Mouse (Mus musculus): ENCODE data around the gene Rbp4.

The Rbp4 gene

GRCm38 (mm10) chr19:38125219-38125610 lies at the start of gene Rbp4:
TSS of gene Rbp4 (minus strand) at chr19:38125281.
- no peak for DNase-seq (ENCODE audit: low spot score)

GRCm38 (mm10) chr19:38164633-38165032 lies 39.6 kb upstream of the Rbp4 start:
- DNase-seq (ENCODE audit: low spot score) = no peak

- no peak for DNase-seq (ENCODE audit: low spot score)
Measured at GRCm38 (mm10) chr19:38161648-38162354, 36.7 kb upstream of the Rbp4 start.

- DNase-seq (ENCODE audit: low spot score) = no peak
Measured at GRCm38 (mm10) chr19:38156243-38156642, 31.2 kb upstream of the Rbp4 start.

GRCm38 (mm10) chr19:38143540-38144271 lies 18.6 kb upstream of the Rbp4 start:
- DNase-seq (ENCODE audit: low spot score) = no peak

GRCm38 (mm10) chr19:38134806-38135205 lies 9.7 kb upstream of the Rbp4 start:
- DNase-seq (ENCODE audit: low spot score) = no peak

- no peak for DNase-seq (ENCODE audit: low spot score)
Measured at GRCm38 (mm10) chr19:38133986-38134385, 8.9 kb upstream of the Rbp4 start.

GRCm38 (mm10) chr19:38132481-38132880 lies 7.4 kb upstream of the Rbp4 start, which contains the start of gene Pde6c:
TSS of gene Pde6c (plus strand) at chr19:38132781.
- no peak for DNase-seq (ENCODE audit: low spot score)

- DNase-seq (ENCODE audit: low spot score) = no peak
Measured at GRCm38 (mm10) chr19:38126656-38127055, 1.6 kb upstream of the Rbp4 start.

GRCm38 (mm10) chr19:38124401-38125218 lies 471 bp downstream of the Rbp4 start:
- DNase-seq (ENCODE audit: low spot score) = peak; percentile 58

- DNase-seq (ENCODE audit: low spot score) = no peak
Measured at GRCm38 (mm10) chr19:38123921-38124320, 1.2 kb downstream of the Rbp4 start.

GRCm38 (mm10) chr19:38120123-38120760 lies 4.8 kb downstream of the Rbp4 start:
- DNase-seq (ENCODE audit: low spot score) = no peak

GRCm38 (mm10) chr19:38114834-38115491 lies 10.1 kb downstream of the Rbp4 start:
- no peak for DNase-seq (ENCODE audit: low spot score)

- no peak for DNase-seq (ENCODE audit: low spot score)
Measured at GRCm38 (mm10) chr19:38112575-38112974, 12.5 kb downstream of the Rbp4 start.

- no peak for DNase-seq (ENCODE audit: low spot score)
Measured at GRCm38 (mm10) chr19:38111056-38111455, 14.0 kb downstream of the Rbp4 start.

GRCm38 (mm10) chr19:38109506-38110242 lies 15.4 kb downstream of the Rbp4 start:
- DNase-seq (ENCODE audit: low spot score) = no peak

- DNase-seq (ENCODE audit: low spot score) = no peak
Measured at GRCm38 (mm10) chr19:38107871-38108270, 17.2 kb downstream of the Rbp4 start.

GRCm38 (mm10) chr19:38096858-38097758 lies 28.0 kb downstream of the Rbp4 start, which contains the start of gene Ffar4:
TSS of gene Ffar4 (plus strand) at chr19:38097071.
- DNase-seq (ENCODE audit: low spot score) = no peak

- no peak for DNase-seq (ENCODE audit: low spot score)
Measured at GRCm38 (mm10) chr19:38096231-38096630, 28.9 kb downstream of the Rbp4 start.

- no peak for DNase-seq (ENCODE audit: low spot score)
Measured at GRCm38 (mm10) chr19:38091512-38091985, 33.5 kb downstream of the Rbp4 start.
